Mouse (Mus musculus) embryonic facial prominence, embryonic 15.5 days (tissue): ENCODE data around the gene Slc3a1. TPM values are rescaled to one million over a fixed set of nuclear protein-coding genes. Genes with fewer than 3 reads are reported as not detected.
A peak's percentile ranks its signal among the peaks of the same experiment; 100 is the strongest.

Experiments
- ATAC-seq: fragments of 200-750 bp; cut with Nextera tagmentation; 2 replicates; pipeline ENCODE4 v1.8.0; 2017; ENCODE audit warnings: low read depth, moderate TSS enrichment; ENCODE audit not compliant: insufficient number of reproducible peaks, low FRiP score, low TSS enrichment
- H3K27ac ChIP-seq: fragments of 300-500 bp; sonication (generic); replicated peaks from 2 replicates; pipeline ENCODE4 v1.5.1; 2015; ENCODE audit warnings: mild to moderate bottlenecking, inconsistent platforms
- H3K27me3 ChIP-seq: fragments of 300-500 bp; sonication (generic); 2 replicates; pipeline ENCODE4 v1.6.1; 2015; ENCODE audit warnings: inconsistent platforms
- H3K36me3 ChIP-seq: fragments of 300-500 bp; sonication (generic); 2 replicates; pipeline ENCODE4 v1.6.1; 2015; ENCODE audit warnings: mild to moderate bottlenecking, inconsistent platforms
- H3K4me1 ChIP-seq: fragments of 300-500 bp; sonication (generic); 2 replicates; pipeline ENCODE4 v1.6.1; 2015; ENCODE audit warnings: inconsistent platforms
- H3K4me2 ChIP-seq: fragments of 300-500 bp; sonication (generic); replicated peaks from 2 replicates; pipeline ENCODE4 v1.6.1; 2015; ENCODE audit warnings: mild to moderate bottlenecking, inconsistent platforms
- H3K4me3 ChIP-seq: fragments of 300-500 bp; sonication (generic); replicated peaks from 2 replicates; pipeline ENCODE4 v1.5.1; 2015; ENCODE audit warnings: mild to moderate bottlenecking, inconsistent platforms
- H3K9ac ChIP-seq: fragments of 300-500 bp; sonication (generic); 2 replicates; pipeline ENCODE4 v1.6.1; 2015; ENCODE audit warnings: inconsistent platforms
- H3K9me3 ChIP-seq: fragments of 300-500 bp; sonication (generic); replicated peaks from 2 replicates; pipeline ENCODE4 v1.6.1; 2016; ENCODE audit warnings: inconsistent platforms
- WGBS: fragments of 180-500 bp; shearing (Covaris S2); methylation state at CpG from one replicate; pipeline ENCODE4 v1.1.7; 2015; 5-methylcytosine and 5-hydroxymethylcytosine counted together
- polyA plus RNA-seq: library from polyadenylated mRNA; unstranded; fragments of >200 nt; fragmentation: Nextera tagmentation; extraction: Ambion mirVana; gene quantifications from 2 replicates; pipeline ENCODE4 v1.2.1, GENCODE M21; 2015

The Slc3a1 gene
- polyA plus RNA-seq, 1 experiment from 2014 or later, result 0.21 TPM

DNA sequence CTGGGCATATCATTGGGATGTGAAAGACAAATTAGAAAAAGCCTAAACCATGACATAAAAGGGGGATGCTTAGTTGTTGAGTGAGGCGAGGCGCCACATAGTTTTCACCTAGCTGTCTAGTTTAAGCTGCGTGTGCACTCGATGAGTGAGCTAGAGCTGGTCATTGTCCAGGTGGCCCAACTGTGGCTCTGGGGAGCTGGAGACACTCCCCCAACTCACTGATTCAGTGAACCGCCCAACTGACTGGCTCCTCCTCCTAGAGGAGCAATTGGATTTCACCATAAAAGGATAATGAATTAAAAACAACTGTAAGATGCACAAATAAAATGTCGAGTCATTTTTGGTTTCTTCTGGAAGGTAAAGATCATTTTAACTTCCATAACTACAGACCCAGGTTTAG lies 60.8 kb downstream of the Slc3a1 start:
- no peaks in the 10 kb centered on the region for H3K9me3 ChIP-seq
- H3K4me1 ChIP-seq, result peaks cover 12% of the 10 kb centered on the region
- H3K9ac ChIP-seq, result no peak overlapping the region
- WGBS, result 40% methylated on average over 6 of the region's 6 CpGs
- peak overlapping the region; percentile 68 for H3K4me2 ChIP-seq
- no peak for ATAC-seq
- peak overlapping the region; percentile 77 for H3K4me3 ChIP-seq
- no peaks in the 10 kb centered on the region for H3K27me3 ChIP-seq
- no peaks in the 10 kb centered on the region for H3K36me3 ChIP-seq
- H3K27ac ChIP-seq, result no peak overlapping the region

DNA sequence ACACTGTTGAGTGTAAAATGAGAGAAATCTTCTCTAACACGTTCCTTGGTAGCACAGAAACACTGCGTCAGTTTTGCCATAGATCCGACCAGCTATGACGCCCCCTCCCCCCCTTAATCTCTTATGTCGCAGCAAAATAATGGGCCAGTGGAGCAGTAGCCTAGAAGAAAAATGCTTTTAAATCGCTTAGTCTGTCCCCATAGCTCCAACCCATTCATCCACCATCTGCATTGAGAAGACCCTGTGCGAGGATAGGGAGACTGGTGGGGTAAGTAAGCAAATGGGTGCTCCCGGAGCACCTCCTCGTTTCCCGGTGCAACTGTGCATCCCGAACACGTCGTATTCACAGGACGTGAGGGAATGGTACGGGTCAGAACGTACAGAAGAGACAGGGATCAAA lies 61.4 kb downstream of the Slc3a1 start:
- no peak for ATAC-seq
- no peaks in the 10 kb centered on the region for H3K9me3 ChIP-seq
- no peaks in the 10 kb centered on the region for H3K36me3 ChIP-seq
- H3K4me3 ChIP-seq, result peak overlapping the region; percentile 77
- H3K4me1 ChIP-seq, result peaks cover 12% of the 10 kb centered on the region
- H3K27me3 ChIP-seq, result no peaks in the 10 kb centered on the region
- H3K27ac ChIP-seq, result peak overlapping the region; percentile 83
- under 1% methylated on average over 16 of the region's 16 CpGs for WGBS
- peak overlapping the region; percentile 68 for H3K4me2 ChIP-seq
- peak overlapping the region; percentile 56 for H3K9ac ChIP-seq

DNA sequence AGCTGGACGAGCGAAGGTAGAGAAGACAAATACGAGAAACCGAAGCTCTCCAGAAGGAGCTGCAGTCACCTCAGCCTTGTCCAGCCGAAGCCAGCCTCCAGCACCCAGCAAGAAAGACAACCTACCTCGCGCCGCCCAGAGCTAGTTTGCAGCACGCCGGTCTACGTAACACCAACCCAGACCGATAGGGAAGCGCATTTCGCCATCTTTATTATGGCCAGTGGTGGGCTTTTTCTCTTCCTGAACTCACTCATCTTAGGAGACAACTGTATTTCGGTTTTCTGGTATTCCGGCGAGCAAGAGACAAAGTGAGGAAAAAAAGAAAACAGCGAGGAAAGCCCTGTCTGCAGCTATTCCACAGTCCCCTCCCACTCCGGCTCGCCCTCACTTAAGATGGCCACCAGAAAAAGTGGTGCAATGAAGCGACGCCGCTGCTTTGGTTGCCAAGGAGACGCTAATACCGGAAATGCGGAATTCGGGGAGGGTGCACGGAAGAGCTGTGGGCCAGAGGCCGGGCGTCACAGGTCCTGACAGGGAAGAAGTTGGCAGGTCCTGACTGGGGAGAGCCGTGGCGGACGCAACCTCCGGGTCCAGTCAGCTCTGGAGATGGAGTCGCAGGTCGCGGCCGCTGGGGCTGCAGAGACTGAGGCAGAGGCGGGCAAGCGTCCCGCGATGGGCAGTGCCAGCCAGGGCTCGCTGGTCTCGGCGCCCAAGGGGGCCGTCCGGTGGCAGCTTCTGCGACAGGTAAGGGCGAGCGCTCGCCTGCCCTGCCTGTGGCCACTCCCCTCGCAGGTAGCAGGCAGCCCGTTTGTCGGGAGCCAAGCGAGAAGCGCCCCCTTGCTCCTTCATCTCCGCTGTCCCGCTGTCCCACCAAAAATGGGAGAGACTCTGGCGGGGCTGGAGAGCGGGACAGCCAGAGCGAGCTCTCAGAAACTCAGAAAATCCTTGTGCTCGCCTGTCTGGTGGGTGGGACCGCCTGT lies 62.2 kb downstream of the Slc3a1 start, which contains the start of the genes Prepl and Camkmt:
Prepl (minus strand) TSS at position 122 of the 980 bp plus-strand sequence.
Camkmt (plus strand) TSS at position 433 of the 980 bp plus-strand sequence.
- Histone ChIP-seq H3K4me3 (peak within 1 kb of the TSS; percentile 77), H3K27ac (peak within 1 kb of the TSS; percentile 83), H3K9ac (peak within 1 kb of the TSS; percentile 56), H3K27me3 (no peaks in the 10 kb centered on the region), H3K36me3 (no peaks in the 10 kb centered on the region), H3K4me1 (peaks cover 12% of the 10 kb centered on the region), H3K4me2 (peak within 1 kb of the TSS; percentile 68), H3K9me3 (no peaks in the 10 kb centered on the region)
- ATAC-seq, result peak; percentile 98
- under 1% methylated on average over 63 of the region's 63 CpGs for WGBS

DNA sequence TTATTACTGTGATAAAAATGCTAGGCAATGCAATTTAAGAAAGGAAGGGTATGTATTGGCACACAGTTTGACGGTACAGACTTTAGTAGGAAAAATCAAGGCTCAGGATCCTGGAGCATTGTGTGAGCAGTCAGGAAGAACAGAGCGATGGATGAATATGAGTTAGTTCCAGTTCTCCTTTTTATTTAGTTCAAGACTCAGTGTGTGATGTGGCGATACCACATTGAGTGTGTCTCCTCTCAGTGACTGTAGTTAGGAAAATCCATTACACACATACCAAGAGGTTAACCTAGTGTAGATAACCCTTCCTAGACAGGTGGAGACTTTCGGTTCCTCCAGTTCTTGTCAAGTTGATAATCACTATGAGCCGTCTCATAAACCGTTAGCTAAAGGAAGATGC lies 63.6 kb downstream of the Slc3a1 start:
- Histone ChIP-seq H3K27ac (no peak overlapping the region), H3K9me3 (no peaks in the 10 kb centered on the region), H3K27me3 (no peaks in the 10 kb centered on the region), H3K36me3 (no peaks in the 10 kb centered on the region), H3K4me2 (peak overlapping the region; percentile 68), H3K9ac (no peak overlapping the region), H3K4me3 (peak overlapping the region; percentile 77), H3K4me1 (peaks cover 12% of the 10 kb centered on the region)
- WGBS, result 92% methylated on average over 6 of the region's 6 CpGs
- no peak for ATAC-seq

DNA sequence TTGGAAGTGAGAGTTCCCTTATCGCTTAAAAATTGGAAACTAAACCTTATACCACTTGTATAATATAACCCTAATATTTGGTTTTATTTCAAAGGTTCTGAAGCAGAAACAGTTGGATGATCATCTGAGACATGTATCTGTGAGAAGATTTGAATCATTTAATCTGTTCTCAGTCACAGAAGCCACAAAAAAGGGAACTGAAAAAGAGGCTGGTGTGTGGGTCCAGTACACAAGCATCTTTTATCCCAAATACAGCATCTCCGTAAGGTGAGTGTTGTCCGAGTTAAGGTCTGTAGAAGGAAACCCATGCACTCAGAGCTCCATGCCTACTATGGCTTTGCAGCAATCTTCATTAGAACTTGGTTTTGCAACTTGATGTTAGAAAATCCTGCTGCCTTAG lies 68.2 kb downstream of the Slc3a1 start:
- 87% methylated on average over 3 of the region's 3 CpGs for WGBS

DNA sequence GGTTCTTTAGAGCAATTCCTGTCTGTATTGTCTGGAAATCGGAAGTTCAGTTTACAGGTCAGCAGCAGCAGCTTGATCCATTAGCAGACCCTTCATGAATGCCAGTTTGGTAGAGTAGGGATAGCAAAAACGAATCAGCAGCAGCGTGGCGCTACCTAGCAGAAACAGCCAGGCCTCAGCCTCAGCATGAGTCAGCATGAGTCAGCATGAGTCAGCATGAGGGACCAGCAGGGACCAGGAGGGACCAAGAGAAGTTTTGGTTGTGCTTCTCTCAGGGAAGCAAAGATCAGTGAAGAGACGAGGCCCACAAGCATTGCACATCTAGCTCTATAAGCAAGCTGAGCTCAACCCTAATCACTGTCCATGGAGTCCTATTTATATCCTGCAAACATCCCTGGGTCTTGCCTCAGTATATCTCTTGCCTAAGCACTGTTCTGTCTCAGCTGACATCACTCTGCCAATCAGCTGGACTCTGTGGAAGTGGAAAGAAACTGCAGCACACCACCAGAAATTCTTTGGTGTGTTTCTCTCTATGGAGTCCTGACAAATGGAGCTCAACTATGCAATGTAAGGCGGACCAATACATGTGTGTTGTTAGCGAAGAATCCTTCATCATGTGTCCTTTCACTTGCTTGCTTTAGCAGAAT lies 70.6 kb downstream of the Slc3a1 start:
- Histone ChIP-seq H3K4me1 (no peaks in the 10 kb centered on the region), H3K27me3 (no peaks in the 10 kb centered on the region), H3K4me2 (no peak overlapping the region), H3K27ac (no peak overlapping the region), H3K36me3 (peaks cover 19% of the 10 kb centered on the region), H3K9me3 (0 out of 2 replicates have a peak, but pooled peaks cover 3% of the 10 kb centered on the region), H3K4me3 (no peak overlapping the region), H3K9ac (no peak overlapping the region)
- no peak for ATAC-seq
- WGBS, result 90% methylated on average over 7 of the region's 7 CpGs

More for the DNA sequence above, 68.2 kb downstream of the Slc3a1 start:
- ATAC-seq, result no peak
- H3K4me1 ChIP-seq, result peaks cover 4% of the 10 kb centered on the region
- H3K9ac ChIP-seq, result no peak overlapping the region
- no peaks in the 10 kb centered on the region for H3K27me3 ChIP-seq
- H3K4me3 ChIP-seq, result no peak overlapping the region
- peaks cover 19% of the 10 kb centered on the region for H3K36me3 ChIP-seq
- H3K4me2 ChIP-seq, result no peak overlapping the region
- 0 out of 2 replicates have a peak, but pooled peaks cover 3% of the 10 kb centered on the region for H3K9me3 ChIP-seq
- H3K27ac ChIP-seq, result no peak overlapping the region

DNA sequence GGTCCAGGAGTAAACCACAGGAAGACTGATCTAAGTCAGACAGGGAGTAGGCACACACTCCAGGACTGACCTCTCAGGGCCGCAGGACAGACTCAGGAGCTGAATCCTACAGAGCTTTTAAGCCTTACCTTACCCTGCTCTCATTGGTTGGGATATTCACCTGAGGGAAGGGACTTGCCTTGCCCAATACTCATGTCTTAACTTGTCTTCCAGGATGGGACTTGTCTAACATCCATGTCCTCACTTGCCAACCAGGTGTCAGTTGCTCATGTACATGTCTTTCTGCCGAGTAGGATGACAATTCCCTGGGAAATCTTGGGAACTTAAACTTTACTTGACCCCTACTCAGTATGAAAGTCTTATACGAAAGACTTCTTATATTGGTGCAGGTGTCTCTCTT lies 72.1 kb downstream of the Slc3a1 start:
- Histone ChIP-seq H3K9me3 (0 out of 2 replicates have a peak, but pooled peaks cover 3% of the 10 kb centered on the region), H3K9ac (no peak overlapping the region), H3K4me2 (no peak overlapping the region), H3K4me1 (no peaks in the 10 kb centered on the region), H3K27ac (no peak overlapping the region), H3K36me3 (peaks cover 19% of the 10 kb centered on the region), H3K27me3 (no peaks in the 10 kb centered on the region), H3K4me3 (no peak overlapping the region)
- 74% methylated on average over 3 of the region's 3 CpGs for WGBS
- ATAC-seq, result no peak

DNA sequence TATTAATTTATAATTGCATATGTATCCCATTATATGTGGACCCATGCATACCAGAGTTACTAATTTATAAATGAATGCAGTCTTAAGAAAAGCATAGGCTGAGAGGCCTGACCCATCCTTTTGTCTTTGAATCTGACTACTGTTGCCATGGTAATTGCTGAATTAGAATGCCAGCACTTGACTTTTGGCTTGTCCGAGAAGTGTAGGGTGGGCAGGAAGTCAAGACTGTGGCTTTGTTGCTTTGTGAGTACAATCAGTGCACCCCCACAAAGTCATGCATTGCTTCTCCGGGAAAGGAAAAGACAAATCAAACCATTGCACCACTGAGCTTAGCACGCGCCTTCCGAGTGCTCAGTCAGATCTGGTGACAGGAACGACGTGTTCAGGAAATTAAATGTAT lies 73.6 kb downstream of the Slc3a1 start:
- H3K4me2 ChIP-seq, result no peak overlapping the region
- H3K36me3 ChIP-seq, result peaks cover 19% of the 10 kb centered on the region
- no peaks in the 10 kb centered on the region for H3K4me1 ChIP-seq
- 79% methylated on average over 7 of the region's 7 CpGs for WGBS
- no peak overlapping the region for H3K9ac ChIP-seq
- no peak overlapping the region for H3K27ac ChIP-seq
- no peak for ATAC-seq
- no peaks in the 10 kb centered on the region for H3K27me3 ChIP-seq
- no peak overlapping the region for H3K4me3 ChIP-seq
- H3K9me3 ChIP-seq, result 0 out of 2 replicates have a peak, but pooled peaks cover 3% of the 10 kb centered on the region

DNA sequence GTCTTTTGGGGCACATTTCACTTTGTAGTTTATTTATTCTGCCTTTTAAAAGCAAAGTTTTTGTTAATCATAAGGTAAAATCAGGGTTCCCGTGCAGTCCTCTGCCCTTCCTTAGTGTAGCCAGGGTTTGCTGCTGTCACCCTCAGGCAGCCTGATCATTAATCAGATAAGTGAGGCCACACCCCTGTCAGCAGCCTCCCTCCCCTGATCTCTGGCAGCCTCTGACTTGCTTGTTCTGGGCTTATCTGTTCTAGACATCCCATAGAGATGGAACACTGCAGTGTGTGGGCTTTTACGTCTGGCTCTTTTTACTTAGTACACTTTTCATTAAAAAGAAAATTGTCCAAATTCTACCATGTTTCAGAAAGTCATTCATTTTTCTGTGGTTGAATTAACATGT lies 75.1 kb downstream of the Slc3a1 start:
- ATAC-seq, result no peak
- no peaks in the 10 kb centered on the region for H3K27me3 ChIP-seq
- no peak overlapping the region for H3K9ac ChIP-seq
- H3K9me3 ChIP-seq, result 0 out of 2 replicates have a peak, but pooled peaks cover 3% of the 10 kb centered on the region
- H3K4me3 ChIP-seq, result no peak overlapping the region
- 40% methylated on average over 2 of the region's 2 CpGs for WGBS
- H3K36me3 ChIP-seq, result peaks cover 10% of the 10 kb centered on the region
- H3K4me2 ChIP-seq, result no peak overlapping the region
- H3K27ac ChIP-seq, result no peak overlapping the region
- H3K4me1 ChIP-seq, result no peaks in the 10 kb centered on the region

DNA sequence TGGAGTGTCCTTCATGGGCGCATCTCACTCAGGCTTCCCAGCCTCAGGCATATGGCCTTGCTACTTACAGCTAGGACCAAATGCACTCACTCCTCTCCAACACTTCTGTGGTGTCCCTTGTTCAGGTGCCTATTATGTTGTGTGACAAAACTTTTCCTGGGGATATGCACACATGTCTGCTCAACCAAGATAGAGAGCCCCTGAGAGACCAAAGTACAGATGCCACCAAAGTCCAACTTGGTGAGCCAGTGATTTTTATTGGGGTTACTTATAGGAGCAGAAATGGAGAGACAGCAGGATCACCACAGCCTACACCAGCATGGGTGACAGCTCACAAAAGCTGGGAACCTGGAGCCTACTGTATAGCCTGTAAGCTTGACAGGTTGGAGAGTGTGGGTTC lies 82.5 kb downstream of the Slc3a1 start:
- H3K9ac ChIP-seq, result no peak overlapping the region

DNA sequence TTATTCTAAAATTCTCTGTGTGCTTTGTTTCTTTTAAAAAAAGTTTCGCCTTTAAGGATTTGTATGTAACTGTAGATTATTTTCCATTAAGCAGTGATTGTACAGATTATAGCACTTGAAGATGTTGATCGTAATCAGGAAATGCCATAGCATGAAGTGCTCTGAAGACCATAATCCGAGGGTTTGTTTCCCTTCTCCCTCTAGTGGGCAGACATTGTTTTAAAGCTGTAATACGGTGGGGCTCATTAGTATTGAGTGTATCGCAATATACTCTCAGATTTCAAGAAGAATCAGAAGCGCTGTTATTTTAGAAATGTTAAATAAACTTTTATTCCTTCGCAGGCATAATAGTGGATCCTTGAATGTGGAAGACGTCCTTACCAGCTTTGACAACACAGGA lies 85.3 kb downstream of the Slc3a1 start:
- Histone ChIP-seq H3K36me3 (no peaks in the 10 kb centered on the region), H3K9ac (no peak overlapping the region), H3K27me3 (no peaks in the 10 kb centered on the region), H3K4me1 (no peaks in the 10 kb centered on the region), H3K27ac (no peak overlapping the region), H3K4me3 (no peak overlapping the region), H3K9me3 (no peaks in the 10 kb centered on the region), H3K4me2 (no peak overlapping the region)
- WGBS, result 77% methylated on average over 8 of the region's 8 CpGs
- no peak for ATAC-seq

More for the DNA sequence above, 82.5 kb downstream of the Slc3a1 start:
- H3K4me3 ChIP-seq, result no peak overlapping the region
- H3K36me3 ChIP-seq, result no peaks in the 10 kb centered on the region
- H3K27me3 ChIP-seq, result no peaks in the 10 kb centered on the region
- H3K27ac ChIP-seq, result no peak overlapping the region
- no peaks in the 10 kb centered on the region for H3K4me1 ChIP-seq
- no peak overlapping the region for H3K4me2 ChIP-seq
- H3K9me3 ChIP-seq, result no peaks in the 10 kb centered on the region
- 95% methylated on average over 1 of the region's 1 CpGs for WGBS
- no peak for ATAC-seq
